Mouse (Mus musculus) cerebellum, postnatal 36 days (tissue): ENCODE data around the gene Txndc8.

Experiments
- DNase-seq, 2 experiments: peaks; one replicate each; pipeline ENCODE4 v3.0.0; 2021 to 2022; ENCODE audit warnings: mixed read lengths in 2 of 2

Txndc8 gene

GRCm38 (mm10) chr4:58009024-58009423 lies at the start of gene Txndc8:
TSS of gene Txndc8 (minus strand) at chr4:58009124.
- DNase-seq = no peak

- no peak for DNase-seq
Measured at GRCm38 (mm10) chr4:58055653-58056052, 46.7 kb upstream of the Txndc8 start.

- DNase-seq = no peak
Measured at GRCm38 (mm10) chr4:58054441-58054840, 45.5 kb upstream of the Txndc8 start.

DNA sequence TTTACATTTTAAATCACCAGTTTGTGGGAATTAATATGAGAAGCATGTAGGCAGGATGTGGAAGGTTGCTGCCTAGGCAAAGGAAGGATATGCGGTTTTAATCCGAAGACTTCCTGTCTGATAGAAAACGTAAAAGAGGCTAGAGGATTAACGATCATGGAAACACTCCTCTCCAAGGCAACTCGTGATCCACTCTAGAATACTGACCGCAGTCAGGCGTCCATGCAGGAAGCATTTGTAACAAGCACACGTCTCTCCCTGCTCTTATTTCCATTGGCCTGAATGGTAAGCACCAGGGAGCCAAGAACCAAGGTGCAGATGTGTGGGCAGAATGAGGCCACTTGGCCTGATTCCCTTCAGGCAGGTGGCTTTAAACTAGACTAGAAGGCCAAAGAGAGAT lies 41.8 kb upstream of the Txndc8 start:
- no peak for DNase-seq

DNA sequence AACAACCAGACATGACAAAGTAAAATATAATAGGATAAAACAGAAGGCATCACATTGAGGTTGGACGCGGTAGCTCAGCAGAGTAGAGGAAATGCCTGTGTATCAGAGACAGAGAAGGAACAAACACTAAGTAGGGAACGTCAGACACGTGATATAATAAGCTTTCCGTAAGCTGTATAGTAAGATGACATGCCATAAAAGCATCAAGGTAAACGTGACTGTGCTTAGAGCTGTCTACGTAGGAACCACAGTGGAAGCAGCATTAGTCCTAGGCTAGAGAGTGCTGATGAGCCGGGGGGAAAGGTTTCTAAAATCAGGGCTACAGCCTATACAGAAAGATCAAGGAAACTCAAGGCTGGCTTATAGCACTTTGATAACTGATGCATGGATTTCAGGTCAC lies 41.4 kb upstream of the Txndc8 start:
- DNase-seq = no peak

DNA sequence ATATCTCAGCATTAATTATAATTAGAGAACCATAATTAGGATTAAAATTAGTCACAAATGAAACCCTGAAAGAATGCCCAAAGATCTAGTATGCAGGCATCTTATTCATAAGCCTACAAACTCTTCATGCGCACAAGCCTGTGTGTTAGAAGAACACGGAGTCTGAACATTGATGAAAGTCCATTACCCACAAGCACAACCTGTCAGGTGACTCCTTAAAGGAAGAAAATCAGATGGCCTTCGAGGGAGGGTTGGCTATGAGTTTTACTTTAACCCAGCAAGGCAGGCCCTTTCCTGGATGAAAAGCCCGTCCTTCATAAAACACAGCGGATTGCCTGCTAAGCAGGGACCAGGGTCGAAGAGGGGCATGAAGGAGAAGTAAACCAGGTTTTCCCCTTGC lies 35.9 kb upstream of the Txndc8 start:
- no peak for DNase-seq

- no peak for DNase-seq
Measured at GRCm38 (mm10) chr4:58044356-58044755, 35.4 kb upstream of the Txndc8 start.

- DNase-seq = no peak
Measured at GRCm38 (mm10) chr4:58040093-58040492, 31.2 kb upstream of the Txndc8 start.

DNA sequence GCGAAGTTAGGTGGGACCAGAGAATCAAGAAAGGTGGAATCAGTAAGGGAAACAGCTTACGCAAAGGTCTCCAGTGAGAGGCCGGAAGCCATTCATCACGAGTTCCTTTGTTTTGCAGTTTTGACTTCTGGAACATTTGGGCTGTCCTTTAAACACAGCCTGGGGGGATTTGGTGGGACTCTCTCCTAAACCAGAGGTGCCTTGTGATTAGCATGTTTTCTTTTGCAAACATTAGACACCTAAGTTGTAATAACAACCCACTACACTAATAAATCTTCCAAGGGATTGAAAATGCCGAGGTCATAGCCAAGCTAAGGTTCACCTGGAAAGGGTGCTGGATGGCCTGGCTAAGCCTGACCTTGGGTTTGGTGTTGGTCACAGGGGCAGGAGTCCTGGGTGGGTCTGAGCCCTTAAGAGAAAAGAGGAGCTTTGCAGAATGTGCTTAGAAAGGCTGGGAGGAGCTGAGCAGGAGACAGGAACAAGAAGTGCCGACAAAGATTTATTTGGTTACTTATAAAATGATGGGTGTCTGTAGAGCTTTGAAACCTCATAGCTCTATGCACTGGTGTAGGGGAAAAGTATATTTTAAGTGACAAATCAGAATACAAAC lies 28.3 kb upstream of the Txndc8 start:
- DNase-seq = no peak

- no peak for DNase-seq
Measured at GRCm38 (mm10) chr4:58034663-58035062, 25.7 kb upstream of the Txndc8 start.

DNA sequence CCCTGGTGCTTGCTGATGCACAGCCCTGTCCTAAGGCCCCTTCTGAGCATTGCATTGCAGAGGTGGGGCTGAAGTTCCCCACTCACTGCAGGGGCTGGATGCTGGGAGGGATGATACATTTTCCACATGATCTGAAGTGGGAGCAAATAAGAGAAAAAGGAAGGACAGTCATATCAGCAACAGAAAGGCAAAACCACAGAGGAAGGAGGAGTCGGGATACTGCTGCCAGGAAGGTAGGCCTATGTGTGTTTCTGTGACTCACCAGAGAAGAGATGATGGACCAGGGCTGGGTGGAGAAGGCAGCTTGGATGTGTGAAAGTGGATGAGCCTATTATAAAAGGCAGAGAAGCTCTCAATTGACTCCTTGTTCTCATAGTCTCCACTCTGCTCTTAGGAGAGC lies 23.8 kb upstream of the Txndc8 start:
- DNase-seq = no peak

DNA sequence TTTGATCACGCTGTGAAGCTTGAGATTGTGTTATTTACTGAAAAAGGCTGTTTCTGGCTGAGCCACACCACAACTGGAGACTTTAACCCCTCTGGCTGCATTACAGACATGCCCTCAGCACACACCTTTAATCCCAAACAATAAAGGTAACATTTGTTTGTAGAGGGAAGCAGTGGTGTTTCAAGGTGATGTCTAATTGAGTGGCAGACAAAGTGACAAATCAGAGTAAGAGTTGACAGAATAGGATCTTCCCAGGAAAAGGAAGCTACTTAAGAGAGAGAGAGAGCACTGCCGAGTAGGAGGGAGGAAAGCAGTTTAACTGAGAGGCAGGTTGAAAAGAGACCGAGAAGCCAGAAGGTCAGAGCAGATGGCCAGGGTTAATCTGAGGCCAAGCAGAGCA lies 5.4 kb downstream of the Txndc8 start:
- DNase-seq = no peak

DNA sequence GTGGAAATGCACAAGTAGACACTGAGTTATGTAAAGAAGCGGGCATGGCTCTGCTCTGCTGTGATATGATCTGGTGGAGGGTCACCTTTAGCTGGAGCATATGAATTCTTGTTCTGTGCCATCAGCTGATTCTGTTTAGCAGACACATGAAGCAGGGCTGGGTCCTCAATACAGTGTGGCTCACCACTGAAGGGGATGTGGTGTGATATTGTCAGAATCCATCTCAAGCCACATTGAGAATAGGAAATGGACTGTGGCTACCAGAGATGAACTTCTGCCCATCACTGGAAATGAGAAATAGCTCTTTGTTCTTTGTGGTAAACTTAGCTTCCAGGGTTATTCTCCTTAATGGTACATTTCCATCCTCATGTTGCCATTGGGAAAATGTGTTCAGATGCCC lies 17.5 kb downstream of the Txndc8 start:
- no peak for DNase-seq

DNA sequence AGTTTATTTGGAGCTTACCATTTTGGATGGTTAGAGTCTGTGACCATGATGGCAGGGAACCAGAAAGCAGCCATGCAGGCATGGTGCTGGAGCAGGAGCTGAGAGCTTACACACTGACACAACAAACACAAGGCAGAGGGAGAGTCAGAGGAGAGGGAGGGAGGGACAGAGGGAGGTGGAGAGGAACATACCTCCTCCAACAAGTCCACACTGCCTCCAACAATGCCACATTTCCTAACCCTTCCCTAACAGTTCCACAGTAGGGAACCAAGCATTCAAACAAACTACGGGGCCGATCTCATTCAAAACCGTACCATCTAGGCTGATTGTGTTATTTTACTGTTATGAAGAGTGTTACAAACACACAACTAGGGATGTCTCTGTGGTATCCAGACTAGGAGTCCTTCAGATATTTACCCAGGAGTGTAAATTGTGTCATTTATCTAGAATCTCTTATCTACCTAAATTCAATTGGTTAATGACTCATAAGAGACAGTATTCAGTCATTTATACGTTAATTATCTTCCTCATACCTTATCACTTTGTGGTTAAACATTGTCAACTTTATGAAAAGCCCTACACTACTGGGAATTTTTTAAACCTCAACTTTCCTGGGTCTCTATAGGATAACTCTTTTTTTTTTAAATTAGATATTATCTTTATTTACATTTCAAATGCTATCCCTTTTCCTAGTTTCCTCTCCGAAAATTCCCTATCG lies 34.4 kb downstream of the Txndc8 start:
- no peak for DNase-seq

DNA sequence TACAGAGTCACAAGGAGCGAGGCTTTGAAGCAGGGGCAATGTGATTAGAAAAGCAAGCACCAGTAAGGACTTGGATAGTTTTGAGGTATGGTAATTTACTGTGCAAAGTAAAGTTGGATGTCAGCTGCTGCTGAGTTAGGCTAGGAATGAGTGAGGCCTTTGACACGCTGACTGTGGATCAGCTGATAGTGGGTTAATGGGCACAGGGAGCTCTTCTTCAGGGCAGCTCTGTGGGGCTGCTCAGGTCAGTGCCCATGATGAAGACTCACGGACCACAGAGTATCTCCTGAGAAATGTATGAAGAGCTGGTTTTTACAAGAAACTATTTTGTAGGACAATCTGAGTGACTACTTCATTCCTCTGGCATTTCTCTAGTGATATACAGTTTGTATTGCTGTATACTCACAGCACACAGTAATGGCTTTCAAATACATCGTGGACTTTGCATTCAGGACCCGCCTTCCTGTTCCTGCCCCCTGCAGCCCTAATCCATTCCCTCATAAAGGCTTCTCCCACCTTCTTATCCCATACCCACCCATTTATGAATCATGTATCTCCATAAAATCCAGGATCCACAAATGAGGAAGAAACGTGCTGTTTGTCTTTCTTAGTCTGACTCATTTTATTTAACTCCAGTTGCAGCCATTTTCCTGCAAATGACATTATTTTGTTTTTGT lies 35.2 kb downstream of the Txndc8 start:
- no peak for DNase-seq

GRCm38 (mm10) chr4:57970285-57970684 lies 38.6 kb downstream of the Txndc8 start:
- DNase-seq = no peak

- DNase-seq = no peak
Measured at GRCm38 (mm10) chr4:57967195-57967594, 41.7 kb downstream of the Txndc8 start.

DNA sequence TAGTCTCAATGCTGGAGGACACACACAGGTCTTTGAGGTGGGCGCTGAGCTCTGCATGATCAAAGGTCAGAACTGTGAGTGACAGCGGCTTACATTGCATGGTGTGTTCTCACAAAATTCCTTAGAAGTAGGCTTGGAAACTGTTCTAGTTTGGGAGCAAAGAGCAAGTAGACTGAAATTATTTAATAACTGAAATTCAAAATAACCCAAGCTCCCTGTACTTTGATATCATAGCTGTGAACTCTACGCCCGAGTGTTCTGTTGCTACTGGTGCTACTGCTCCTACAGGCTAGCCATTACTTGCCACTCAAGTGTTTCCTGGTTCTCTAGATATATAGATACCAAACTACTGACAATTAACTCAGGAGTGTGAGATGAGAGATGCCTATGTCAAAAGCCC lies 43.4 kb downstream of the Txndc8 start:
- DNase-seq = no peak

GRCm38 (mm10) chr4:57964143-57964542 lies 44.8 kb downstream of the Txndc8 start:
- no peak for DNase-seq

GRCm38 (mm10) chr4:57959056-57959455 lies 49.9 kb downstream of the Txndc8 start:
- no peak for DNase-seq

DNA sequence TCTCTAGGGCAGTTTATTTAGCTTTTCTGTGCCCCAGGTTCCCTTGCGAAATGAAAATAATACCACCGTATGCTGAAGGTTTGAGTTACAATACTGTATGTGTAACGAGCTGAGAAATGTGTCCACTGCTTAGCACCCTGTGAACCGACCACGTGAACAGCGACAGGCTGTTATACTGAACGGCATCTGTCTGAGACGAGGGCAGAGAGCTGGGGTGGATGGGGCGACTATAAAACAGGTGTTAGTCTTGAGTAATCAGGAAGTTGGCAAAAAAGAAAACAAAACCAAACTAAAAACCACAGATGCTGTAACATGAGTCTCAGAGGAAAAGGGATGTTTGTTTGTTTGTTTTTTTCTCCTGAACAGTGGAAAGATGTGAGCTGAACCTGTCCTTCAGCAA lies 50.8 kb downstream of the Txndc8 start:
- DNase-seq = no peak

DNA sequence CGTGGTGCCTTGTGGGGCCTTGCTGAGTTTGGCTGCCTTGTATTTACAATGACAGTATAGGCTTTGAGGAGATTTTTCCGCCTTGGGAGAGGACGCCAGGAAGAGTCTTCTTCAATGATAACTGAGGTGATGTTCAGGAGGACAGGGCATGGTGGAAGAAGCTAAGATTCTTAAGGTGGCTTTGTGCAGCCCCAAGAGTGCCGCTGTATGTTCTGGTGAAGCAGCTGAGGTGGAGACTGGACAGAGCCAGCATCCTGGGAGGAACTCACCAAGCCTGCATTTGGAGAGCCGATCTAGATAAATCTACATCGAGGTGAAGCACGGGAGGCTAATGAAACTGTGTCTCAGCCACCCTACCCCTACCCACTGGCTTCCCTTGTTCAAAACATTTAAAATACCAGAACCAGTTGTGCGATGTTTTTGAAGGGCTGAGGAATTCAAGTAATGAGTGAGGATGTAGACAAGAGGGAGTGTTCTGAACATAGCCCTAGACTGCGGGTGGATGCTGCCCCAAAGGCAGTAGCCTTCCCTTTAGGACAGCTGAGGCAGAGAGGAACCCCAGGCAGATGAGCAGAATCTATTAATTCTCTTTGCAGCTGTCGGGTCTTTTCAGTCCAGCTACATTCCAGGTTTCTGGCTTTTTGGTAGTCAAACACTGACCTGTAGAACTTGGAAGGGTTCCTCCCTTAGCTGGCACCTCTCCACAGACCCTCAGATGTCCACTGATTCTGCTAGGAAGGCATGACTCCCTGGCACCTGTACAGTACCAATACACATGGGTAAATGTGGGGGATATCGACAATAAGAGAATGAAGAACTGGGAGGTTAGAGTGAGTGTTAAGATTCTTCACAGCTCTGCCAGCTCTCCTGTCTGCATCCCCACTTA lies 51.5 kb downstream of the Txndc8 start:
- DNase-seq = no peak
